Mouse (Mus musculus) midbrain, embryonic 16.5 days (tissue): ENCODE measurements around the gene Brox. TPM values are rescaled to one million over a fixed set of nuclear protein-coding genes. Genes with fewer than 3 reads are reported as not detected.
"Not testable (repeated sequence)": the region's sequence is repeated elsewhere in the genome, so short reads cannot be mapped to it uniquely, and the experiment has no call there.

Experiments used
- ATAC-seq: fragments of 200-750 bp; cut with Nextera tagmentation; 2 replicates; pipeline ENCODE4 v1.8.0; 2017; ENCODE audit warnings: moderate TSS enrichment
- H3K27ac ChIP-seq: fragments of 300-500 bp; sonication (generic); 2 replicates; pipeline ENCODE4 v1.5.1; 2014; ENCODE audit warnings: mild to moderate bottlenecking, low read length, mixed read lengths
- H3K27me3 ChIP-seq: fragments of 300-500 bp; sonication (generic); 2 replicates; pipeline ENCODE4 v1.6.1; 2014; ENCODE audit warnings: low read depth, low read length, mixed read lengths; ENCODE audit not compliant: control insufficient read depth, insufficient read depth
- H3K36me3 ChIP-seq: fragments of 300-500 bp; sonication (generic); 2 replicates; pipeline ENCODE4 v1.6.1; 2014; ENCODE audit warnings: mild to moderate bottlenecking, low read length, moderate library complexity, mixed read lengths; ENCODE audit not compliant: control insufficient read depth, insufficient read depth
- H3K4me1 ChIP-seq: fragments of 300-500 bp; sonication (generic); 2 replicates; pipeline ENCODE4 v1.6.1; 2014; ENCODE audit warnings: mild to moderate bottlenecking, low read length, mixed read lengths; ENCODE audit not compliant: control insufficient read depth, insufficient read depth
- H3K4me2 ChIP-seq: fragments of 300-500 bp; sonication (generic); 2 replicates; pipeline ENCODE4 v1.6.1; 2014; ENCODE audit warnings: mild to moderate bottlenecking, low read length, mixed read lengths
- H3K4me3 ChIP-seq: fragments of 300-500 bp; sonication (generic); 2 replicates; pipeline ENCODE4 v1.5.1; 2014; ENCODE audit warnings: low read depth, mild to moderate bottlenecking, low read length, moderate library complexity, mixed read lengths
- H3K9ac ChIP-seq: fragments of 300-500 bp; sonication (generic); 2 replicates; pipeline ENCODE4 v1.6.1; 2014; ENCODE audit warnings: low read depth, low read length, mixed read lengths
- H3K9me3 ChIP-seq: fragments of 300-500 bp; sonication (generic); replicated peaks from 2 replicates; pipeline ENCODE4 v1.6.1; 2014; ENCODE audit warnings: mild to moderate bottlenecking, low read length, mixed read lengths; ENCODE audit not compliant: control insufficient read depth, poor library complexity, severe bottlenecking
- WGBS: fragments of 180-500 bp; shearing (Covaris S2); extraction: QIAGEN DNeasy Blood & Tissue Kit; methylation state at CpG from one replicate; pipeline ENCODE4 v1.1.7; 2014; 5-methylcytosine and 5-hydroxymethylcytosine counted together
- polyA plus RNA-seq: library from polyadenylated mRNA; unstranded; fragments of >200 nt; fragmentation: Nextera tagmentation; extraction: Ambion mirVana; gene quantifications from 2 replicates; pipeline ENCODE4 v1.2.1, GENCODE M21; 2015

The Brox gene
- polyA plus RNA-seq = 105 and 115 TPM in 2 replicates

GRCm38 (mm10) chr1:183296877-183297383 is at the start of gene Brox:
Gene Brox, minus strand, starts transcription at chr1:183297269.
- Histone ChIP-seq H3K4me2 (peak within 1 kb of the TSS; percentile 55), H3K9me3 (no peaks in the 10 kb centered on the region)
- 0% methylated on average over 39 of the region's 39 CpGs for WGBS

DNA sequence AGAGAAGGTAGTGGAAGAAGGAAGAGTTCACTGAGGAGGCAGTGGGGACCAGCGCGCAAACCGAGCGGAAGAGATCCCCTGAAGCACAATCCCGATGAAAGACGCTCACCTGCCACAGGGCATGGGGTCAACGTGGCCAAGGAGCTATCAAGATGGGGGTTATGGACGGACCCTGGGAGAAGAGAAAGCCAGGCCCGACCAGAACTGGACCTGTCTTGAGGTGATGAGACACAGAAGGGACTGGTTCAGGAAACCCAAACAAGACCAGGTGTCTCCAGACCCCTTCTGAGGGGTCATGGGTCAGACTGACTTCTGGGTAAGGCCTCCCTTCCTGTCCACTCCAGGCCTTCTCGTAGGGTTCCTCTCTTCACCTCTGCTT is 48.7 kb upstream of the Brox start:
- H3K9me3 ChIP-seq = no peaks in the 10 kb centered on the region
- H3K4me2 ChIP-seq = peak overlapping the region; percentile 97
- H3K36me3 ChIP-seq = peaks cover 8% of the 10 kb centered on the region; the same call in 1 of the 2 replicates
- WGBS = 8% methylated on average over 10 of the region's 10 CpGs
- H3K4me3 ChIP-seq = peak overlapping the region; percentile 98
- H3K27ac ChIP-seq = peak overlapping the region; percentile 79
- H3K4me1 ChIP-seq = peaks cover 15% of the 10 kb centered on the region
- no peaks in the 10 kb centered on the region for H3K27me3 ChIP-seq
- peak overlapping the region; percentile 92 for H3K9ac ChIP-seq
- peak; percentile 49; the same call in 1 of the 2 replicates for ATAC-seq

More at GRCm38 (mm10) chr1:183296877-183297383, at the start of gene Brox:
- H3K36me3 ChIP-seq = 0 out of 2 replicates have a peak, but pooled peaks cover 2% of the 10 kb centered on the region
- peak within 1 kb of the TSS; percentile 46 for H3K4me3 ChIP-seq
- no peaks in the 10 kb centered on the region for H3K27me3 ChIP-seq
- peak; percentile 95 for ATAC-seq
- H3K4me1 ChIP-seq = no peaks in the 10 kb centered on the region
- H3K27ac ChIP-seq = peak within 1 kb of the TSS; percentile 74
- H3K9ac ChIP-seq = peak within 1 kb of the TSS; percentile 61

DNA sequence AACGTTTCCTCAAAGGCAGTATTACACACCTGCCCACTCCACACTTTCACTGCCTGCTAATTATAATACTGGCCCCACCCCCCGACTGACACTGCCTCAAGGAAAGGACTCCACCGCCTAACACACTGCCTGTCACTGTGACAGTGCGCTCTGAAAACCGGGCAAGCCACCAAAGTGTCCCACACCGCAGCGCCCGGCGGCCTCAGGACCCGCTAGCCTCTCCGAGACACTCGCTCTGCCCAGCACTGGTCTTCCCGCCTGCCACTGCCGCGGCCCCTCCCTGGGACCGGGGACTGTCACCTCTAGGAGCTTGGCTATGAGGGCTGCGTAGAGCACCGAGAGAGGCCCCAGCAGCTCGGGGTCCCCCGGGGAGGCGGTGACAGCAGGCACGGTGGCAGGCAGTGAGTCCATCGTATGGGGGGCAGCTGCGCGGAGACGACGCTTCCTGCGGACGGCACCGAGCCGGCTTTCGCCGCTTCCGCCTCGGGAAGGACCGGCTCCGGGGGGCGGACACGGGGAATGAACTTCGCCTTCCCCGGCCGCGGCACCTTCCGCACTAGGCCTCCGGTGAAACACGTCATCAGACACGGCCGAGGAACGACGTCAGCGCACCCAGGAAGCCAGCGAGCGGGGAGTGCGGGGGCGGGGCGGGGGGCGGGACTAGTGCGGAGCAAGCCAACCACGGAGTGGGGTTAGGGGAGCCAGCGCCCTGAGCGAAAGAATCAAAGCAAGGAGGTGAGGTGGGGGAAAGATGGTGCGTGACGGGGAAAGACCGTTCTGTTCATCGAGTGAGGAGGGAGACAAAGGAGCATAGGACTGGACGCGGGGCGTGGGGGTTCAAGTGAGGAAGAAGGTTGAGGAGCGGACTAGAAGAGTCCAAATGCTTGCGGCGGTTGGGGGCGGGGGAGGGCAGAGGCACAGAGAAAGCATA is 48.1 kb upstream of the Brox start:
- peaks cover 15% of the 10 kb centered on the region for H3K4me1 ChIP-seq
- H3K27ac ChIP-seq = peak overlapping the region; percentile 79
- no peaks in the 10 kb centered on the region for H3K27me3 ChIP-seq
- 1% methylated on average over 70 of the region's 72 CpGs for WGBS
- no peaks in the 10 kb centered on the region for H3K9me3 ChIP-seq
- H3K4me2 ChIP-seq = peak overlapping the region; percentile 97
- peak; percentile 97 for ATAC-seq
- peak overlapping the region; percentile 92 for H3K9ac ChIP-seq
- H3K36me3 ChIP-seq = peaks cover 10% of the 10 kb centered on the region; the same call in 1 of the 2 replicates
- H3K4me3 ChIP-seq = peak overlapping the region; percentile 98

DNA sequence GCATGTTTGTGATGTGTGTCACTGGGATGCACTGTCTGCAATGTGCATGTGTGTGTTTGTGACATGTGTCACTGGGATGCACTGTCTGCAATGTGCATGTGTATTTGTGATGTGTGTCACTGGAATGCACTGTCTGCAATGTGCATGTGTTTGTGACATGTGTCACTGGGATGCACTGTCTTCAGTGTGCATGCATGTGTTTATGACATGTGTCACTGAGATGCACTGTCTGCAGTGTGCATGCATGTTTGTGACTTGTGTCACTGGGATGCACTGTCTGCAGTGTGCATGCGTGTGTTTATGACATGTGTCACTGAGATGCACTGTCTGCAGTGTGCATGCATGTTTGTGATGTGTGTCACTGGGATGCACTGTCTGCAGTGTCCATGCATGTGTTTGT is 45.8 kb upstream of the Brox start:
- H3K27ac ChIP-seq, H3K27me3 ChIP-seq, ATAC-seq, H3K9ac ChIP-seq, H3K4me3 ChIP-seq, H3K4me2 ChIP-seq, H3K9me3 ChIP-seq: not testable (repeated sequence)
- Histone ChIP-seq H3K4me1 (peaks cover 15% of the 10 kb centered on the region), H3K36me3 (peaks cover 11% of the 10 kb centered on the region)
- WGBS = 96% methylated on average over 1 of the region's 1 CpGs

DNA sequence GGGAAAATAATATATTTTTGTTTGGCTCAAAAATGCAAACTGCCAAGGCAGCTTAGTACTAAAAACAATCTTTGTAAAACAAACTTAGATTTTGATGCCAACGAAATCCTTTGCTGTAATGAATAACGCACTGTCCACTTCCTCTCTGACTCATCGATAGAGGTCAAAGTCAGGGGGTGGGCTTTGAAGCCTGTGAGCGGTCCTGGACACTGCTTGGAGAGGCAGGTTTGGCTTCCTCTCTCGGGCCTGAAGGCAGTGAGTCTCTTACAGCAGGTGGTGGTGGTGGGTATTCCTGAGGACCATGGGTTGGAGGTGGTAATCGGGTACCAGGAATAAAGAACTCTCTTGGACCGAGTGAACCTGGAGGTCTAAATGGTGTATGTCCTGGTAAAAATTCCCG is 30.1 kb upstream of the Brox start:
- Histone ChIP-seq H3K4me3 (no peak overlapping the region), H3K27ac (no peak overlapping the region), H3K36me3 (peaks cover 51% of the 10 kb centered on the region), H3K9ac (no peak overlapping the region), H3K27me3 (no peaks in the 10 kb centered on the region), H3K9me3 (no peaks in the 10 kb centered on the region), H3K4me1 (no peaks in the 10 kb centered on the region), H3K4me2 (no peak overlapping the region)
- 92% methylated on average over 8 of the region's 8 CpGs for WGBS
- no peak for ATAC-seq

DNA sequence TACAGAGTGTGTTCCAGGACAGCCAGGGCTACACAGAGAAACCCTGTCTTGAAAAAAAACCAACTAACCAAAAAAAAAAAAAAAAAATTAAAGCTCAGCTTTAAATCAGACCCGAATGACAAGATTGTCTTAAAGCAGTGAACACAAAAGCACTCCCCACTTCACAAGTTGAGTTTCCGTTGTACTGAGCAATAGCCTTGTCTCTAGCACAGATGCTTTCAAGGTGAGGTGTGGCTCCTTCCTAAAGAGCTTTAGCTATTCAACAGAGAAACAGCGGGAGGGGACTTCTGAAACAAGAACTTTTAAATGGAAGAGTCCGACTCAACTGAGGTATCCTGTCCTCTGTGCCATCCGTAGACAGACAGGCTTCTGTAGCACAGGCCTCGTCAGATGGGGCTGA is 27.4 kb upstream of the Brox start:
- H3K4me2 ChIP-seq = no peak overlapping the region
- H3K4me1 ChIP-seq = no peaks in the 10 kb centered on the region
- WGBS = 97% methylated on average over 6 of the region's 6 CpGs
- H3K4me3 ChIP-seq = no peak overlapping the region
- no peak for ATAC-seq
- no peak overlapping the region for H3K9ac ChIP-seq
- peaks cover 32% of the 10 kb centered on the region for H3K36me3 ChIP-seq
- no peaks in the 10 kb centered on the region for H3K27me3 ChIP-seq
- H3K9me3 ChIP-seq = no peaks in the 10 kb centered on the region
- no peak overlapping the region for H3K27ac ChIP-seq

DNA sequence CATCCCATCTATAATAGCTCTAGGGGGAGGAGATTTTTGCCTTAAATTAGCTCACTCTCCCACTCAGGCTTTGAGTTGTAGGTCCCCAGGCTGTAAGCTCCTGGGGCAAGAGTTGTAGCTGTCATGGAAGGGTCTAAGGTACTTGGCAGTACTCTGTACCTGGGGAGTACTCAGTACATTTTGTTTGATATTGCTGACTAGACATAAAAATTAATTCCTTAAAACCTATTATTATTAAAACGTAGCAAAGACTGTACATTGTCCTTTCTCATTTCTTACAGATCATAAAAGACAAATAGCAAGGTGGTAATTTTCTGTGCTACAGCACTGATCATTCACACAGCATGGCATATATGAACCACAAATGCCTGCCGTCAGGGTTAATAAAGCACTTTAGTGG is 26.9 kb upstream of the Brox start:
- Histone ChIP-seq H3K36me3 (peaks cover 27% of the 10 kb centered on the region), H3K27ac (no peak overlapping the region), H3K4me2 (no peak overlapping the region), H3K4me3 (no peak overlapping the region), H3K9me3 (no peaks in the 10 kb centered on the region), H3K9ac (no peak overlapping the region), H3K27me3 (no peaks in the 10 kb centered on the region), H3K4me1 (no peaks in the 10 kb centered on the region)
- WGBS = 96% methylated on average over 2 of the region's 2 CpGs
- ATAC-seq = no peak

DNA sequence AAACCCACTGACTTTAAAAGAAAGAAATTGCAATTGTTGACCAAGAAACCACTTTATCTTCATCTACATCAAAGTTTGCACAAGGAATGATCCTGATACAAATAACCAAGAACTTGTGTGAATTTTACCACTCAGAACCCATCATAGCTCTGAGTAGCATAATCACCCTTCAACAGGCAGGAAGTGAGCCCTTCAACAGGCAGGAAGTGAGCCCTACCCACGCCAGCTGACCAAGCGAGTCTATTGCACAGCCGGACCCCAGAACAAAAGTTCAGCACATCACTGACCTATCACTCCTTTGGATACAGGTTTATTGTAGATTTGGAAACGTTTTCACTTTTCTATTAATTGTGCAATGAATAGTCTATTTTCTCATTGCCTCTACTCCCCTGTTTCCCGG is 25.4 kb upstream of the Brox start:
- peaks cover 28% of the 10 kb centered on the region for H3K36me3 ChIP-seq
- 95% methylated on average over 5 of the region's 5 CpGs for WGBS
- H3K4me3 ChIP-seq, ATAC-seq, H3K4me1 ChIP-seq, H3K27ac ChIP-seq, H3K9me3 ChIP-seq, H3K9ac ChIP-seq, H3K27me3 ChIP-seq, H3K4me2 ChIP-seq: not testable (repeated sequence)

GRCm38 (mm10) chr1:183320708-183321107 is 23.6 kb upstream of the Brox start:
- Histone ChIP-seq H3K4me2 (no peak overlapping the region), H3K4me1 (no peaks in the 10 kb centered on the region), H3K27ac (no peak overlapping the region), H3K9ac (no peak overlapping the region), H3K27me3 (no peaks in the 10 kb centered on the region), H3K4me3 (no peak overlapping the region), H3K36me3 (peaks cover 23% of the 10 kb centered on the region), H3K9me3 (no peaks in the 10 kb centered on the region)
- 80% methylated on average over 3 of the region's 3 CpGs for WGBS
- ATAC-seq = no peak
